In the genomic region with DNA sequence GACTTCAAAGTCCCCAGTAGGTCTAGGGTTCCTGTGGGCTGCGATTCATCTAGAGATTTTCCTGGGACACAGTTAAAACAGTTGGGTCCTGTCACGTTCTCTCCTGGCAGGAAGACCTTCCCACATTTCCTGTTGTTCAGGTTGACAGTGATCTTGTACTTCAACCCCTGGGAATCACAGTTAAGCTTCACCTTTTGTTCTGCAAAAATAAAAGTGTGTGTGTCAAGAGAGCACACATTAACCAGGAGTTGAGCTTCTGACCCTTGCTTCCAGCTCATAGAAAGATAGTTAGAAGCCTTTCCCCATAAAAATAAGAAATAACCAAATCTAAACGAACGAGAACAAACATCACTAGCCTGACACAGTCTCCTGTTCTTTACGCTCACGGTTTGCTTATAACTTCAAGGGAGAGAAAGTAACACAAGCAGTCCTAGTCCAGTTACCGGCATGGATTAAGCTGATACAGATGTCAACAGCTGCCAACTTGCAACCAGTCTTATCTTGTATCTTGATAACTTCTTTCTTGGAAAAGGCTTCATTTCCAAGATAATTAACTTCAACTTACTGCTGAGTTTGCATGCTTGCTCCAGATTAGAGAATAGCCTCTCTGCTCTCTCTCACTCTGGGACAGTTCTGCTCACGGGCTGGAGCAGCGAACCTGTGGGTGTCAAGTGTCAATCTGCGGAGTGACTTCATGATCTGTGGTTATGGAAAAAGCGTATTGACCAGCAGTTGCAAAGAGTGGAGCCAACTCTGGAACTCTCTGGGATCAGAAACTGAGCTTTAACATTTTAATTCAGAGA, we compare ENCODE assay signal across 14 mouse cellular contexts.
"Had no signal": no experiment of that assay in that cellular context is flagged by ENCODE, and none has a peak within 500 bp of the region (broad histone marks: within the 10 kb centered on the region; RNA-seq: fewer than 3 reads in every experiment).

No protein-coding gene starts in this region.

- H3K4me2 ChIP-seq: liver, embryonic 11.5 days; liver, embryonic 15.5 days; neural tube, embryonic 15.5 days had no signal

- ATAC-seq: hindbrain, postnatal 0 days; lung, postnatal 0 days had no signal

- H3K36me3 ChIP-seq: limb, embryonic 10.5 days; liver, embryonic 15.5 days; midbrain, embryonic 10.5 days; neural tube, embryonic 15.5 days had no signal

- H3K27ac ChIP-seq: hindbrain, postnatal 0 days; limb, embryonic 10.5 days; liver, embryonic 15.5 days; midbrain, embryonic 10.5 days; neural tube, embryonic 15.5 days had no signal

- H3K27me3 ChIP-seq: liver, embryonic 15.5 days; neural tube, embryonic 15.5 days had no signal

- H3K9me3 ChIP-seq: limb, embryonic 10.5 days; liver, embryonic 15.5 days; midbrain, embryonic 10.5 days; neural tube, embryonic 15.5 days had no signal

- DNase-seq: lung, adult 2 months; lung, postnatal 36 days; midbrain, embryonic 14.5 days; spleen, adult 18-20 months; thymus, adult 18-20 months; thymus, postnatal 14 days had no signal

- H3K4me3 ChIP-seq: limb, embryonic 10.5 days; liver, embryonic 15.5 days; midbrain, embryonic 10.5 days; myocyte; neural tube, embryonic 15.5 days had no signal

- H3K4me1 ChIP-seq: limb, embryonic 10.5 days; liver, embryonic 15.5 days; midbrain, embryonic 10.5 days; neural tube, embryonic 15.5 days had no signal

- H3K9ac ChIP-seq: liver, embryonic 15.5 days; neural tube, embryonic 15.5 days had no signal
